Mouse (Mus musculus) left cerebral cortex, adult 2 months (tissue): ENCODE results near the gene Pde1a. TPM values are rescaled to one million over a fixed set of nuclear protein-coding genes. Genes with fewer than 3 reads are reported as not detected.
"Not testable (repeated sequence)": the region's sequence is repeated elsewhere in the genome, so short reads cannot be mapped to it uniquely, and the experiment has no call there.

Experiments
- DNase-seq, 2 experiments: peaks; one replicate each; pipeline ENCODE4 v3.0.0; 2021 to 2022; ENCODE audit warnings: low spot score in 2 of 2, mixed read lengths in 1 of 2; ENCODE audit errors: extremely low spot score in 1 of 2
- H3K27ac ChIP-seq: fragments of 200-600 bp; 2 replicates; pipeline ENCODE4 v1.8.1; 2022
- H3K4me3 ChIP-seq: fragments of 200-600 bp; 2 replicates; pipeline ENCODE4 v1.8.1; 2022
- CTCF ChIP-seq: fragments of 200-600 bp; IDR thresholded peaks from 2 replicates; pipeline ENCODE4 v1.8.1; 2022; ENCODE audit warnings: antibody characterized with exemption, mild to moderate bottlenecking, moderate library complexity
- intact Hi-C: fragments of 180-260 bp; cut with DNase I; formaldehyde crosslinking; loops from one replicate; pipeline ENCODE4 v1.15.1; 2025
- total RNA-seq, 2 experiments: library from RNA; stranded (reverse); gene quantifications; 2 replicates each; pipeline ENCODE4 v1.2.3; 2021

Gene Pde1a
- total RNA-seq, 2 experiments from 2014 or later: 142 to 145 TPM

DNA sequence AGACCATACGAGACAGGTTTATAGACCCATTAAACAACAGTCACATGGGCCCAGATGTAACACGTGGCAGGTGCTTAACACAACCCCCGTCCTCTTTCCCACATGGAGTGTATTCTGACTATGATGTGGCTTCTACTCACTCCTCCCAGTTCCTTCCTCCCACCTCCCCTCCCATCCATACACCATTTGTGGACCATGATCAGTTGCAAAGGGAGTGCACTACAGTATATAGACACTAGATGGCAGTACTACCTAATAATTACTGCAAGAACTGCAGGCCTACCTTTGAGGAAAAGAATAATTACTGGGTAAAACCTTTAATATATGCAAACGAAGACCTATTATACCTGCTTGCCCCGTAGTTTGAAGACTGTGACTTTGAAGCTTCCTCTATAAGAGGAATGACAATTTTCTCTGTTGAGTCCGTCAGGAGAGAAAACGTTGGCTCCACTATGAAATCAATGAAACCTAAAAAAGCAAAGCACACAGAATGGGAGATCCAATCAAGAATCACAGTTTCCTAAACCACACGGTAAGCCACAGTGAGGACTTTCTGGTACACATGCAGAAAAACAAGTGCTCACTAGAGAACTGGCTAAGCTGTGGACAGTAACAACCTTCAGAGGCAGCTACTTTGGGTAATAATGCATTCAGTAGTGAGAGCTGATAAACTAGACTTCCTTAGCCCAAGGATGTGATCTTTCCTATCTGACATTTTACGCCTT, 263.8 kb downstream of the Pde1a start:
- intact Hi-C loops: loop anchor here (1.0 to 5.0 kb wide), 2 partner anchors 262 to 402 kb away; partner anchors contain the start of gene Pde1a
- peak; percentile 89 for TF ChIP-seq CTCF
- Histone ChIP-seq H3K4me3 (no peak overlapping the region), H3K27ac (no peak overlapping the region; the same call in 1 of the 2 replicates)
- peak in 1 of 2 experiments; percentile 21 for DNase-seq

DNA sequence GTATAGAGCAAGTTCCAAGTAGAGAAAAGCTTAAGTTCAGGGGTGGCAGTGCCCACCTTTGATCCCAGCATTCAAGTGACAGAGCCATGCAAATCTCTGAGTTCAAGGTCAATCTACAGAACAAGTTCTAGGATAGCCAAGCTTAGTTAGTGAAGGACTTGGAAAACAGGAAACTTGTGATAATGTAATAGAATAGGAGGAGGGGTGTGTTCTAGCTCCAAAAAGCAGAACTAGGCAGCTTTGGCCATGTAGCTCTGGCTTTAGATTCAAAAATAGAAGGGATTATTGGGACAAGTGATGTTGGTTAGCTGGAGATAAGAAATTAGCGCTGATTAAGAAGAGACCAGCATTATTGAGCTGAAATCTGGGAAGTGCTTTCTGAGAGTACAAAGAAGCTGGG, 272.4 kb downstream of the Pde1a start:
- no peak overlapping the region for H3K4me3 ChIP-seq
- TF ChIP-seq CTCF: no peak
- H3K27ac ChIP-seq: no peak overlapping the region
- intact Hi-C loops: no loop called here
- DNase-seq: no peak

DNA sequence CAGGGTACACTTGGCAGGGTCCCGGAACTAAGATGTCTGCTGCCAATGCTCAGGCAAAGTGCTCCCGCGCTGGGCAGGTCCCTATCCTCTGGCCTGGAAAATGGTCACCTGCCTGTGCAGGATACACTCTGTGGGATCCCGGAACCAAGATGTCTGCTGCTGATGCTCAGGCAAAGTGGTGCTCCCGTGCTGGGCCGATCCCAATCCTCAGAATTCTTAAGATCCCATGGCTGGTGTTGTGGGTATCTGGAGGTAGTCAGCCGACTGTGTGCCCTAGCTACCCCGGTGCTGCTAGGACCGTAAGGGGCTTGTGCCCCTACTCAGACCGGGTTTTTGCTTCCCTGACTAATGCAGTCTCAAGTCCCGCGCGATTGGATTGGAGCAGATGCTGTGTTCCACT, 281.9 kb downstream of the Pde1a start:
- H3K27ac ChIP-seq, DNase-seq, intact Hi-C loops, H3K4me3 ChIP-seq: not testable (repeated sequence)

DNA sequence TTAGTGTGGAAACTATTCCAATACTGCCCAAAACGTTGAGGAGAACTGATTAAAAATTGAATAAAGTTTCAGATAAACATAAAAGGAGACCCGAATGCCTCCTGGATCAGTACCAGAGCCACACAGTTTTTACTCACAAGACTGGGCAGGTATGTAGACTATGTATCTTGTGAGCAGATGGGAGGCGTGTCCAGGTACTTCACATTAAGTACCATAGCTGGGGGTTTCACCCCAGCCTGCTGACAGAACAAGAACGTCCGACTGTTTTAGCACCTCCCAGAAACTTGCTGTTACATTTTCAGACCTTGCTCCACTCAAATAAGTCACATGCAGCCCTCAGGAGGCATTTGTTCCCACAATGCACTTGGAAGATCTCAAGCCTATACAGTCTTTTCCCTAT, 289.7 kb downstream of the Pde1a start:
- Histone ChIP-seq H3K4me3 (no peak overlapping the region), H3K27ac (no peak overlapping the region)
- no peak for TF ChIP-seq CTCF
- DNase-seq: no peak
- intact Hi-C loops: no loop called here

DNA sequence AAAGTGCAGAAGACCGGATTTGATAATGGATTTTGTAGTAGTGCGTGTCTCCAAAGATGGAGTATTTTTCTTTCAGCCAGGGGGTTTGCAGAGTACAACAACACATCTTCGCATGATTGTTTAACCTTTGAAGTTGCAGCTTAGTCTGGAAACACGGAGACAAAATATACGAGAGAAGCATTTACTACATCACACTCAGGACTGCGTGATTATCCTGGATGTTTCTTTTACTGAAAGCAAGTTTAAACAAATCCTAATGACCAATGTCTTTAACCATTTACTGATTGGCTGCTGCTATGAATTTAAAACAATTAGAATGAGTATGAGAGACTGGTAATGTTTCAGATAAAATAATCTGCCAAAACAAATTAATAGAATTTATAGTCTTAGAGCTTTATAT, 290.2 kb downstream of the Pde1a start:
- no peak overlapping the region for H3K27ac ChIP-seq
- no peak for TF ChIP-seq CTCF
- no peak overlapping the region for H3K4me3 ChIP-seq
- intact Hi-C loops: no loop called here
- DNase-seq: no peak

DNA sequence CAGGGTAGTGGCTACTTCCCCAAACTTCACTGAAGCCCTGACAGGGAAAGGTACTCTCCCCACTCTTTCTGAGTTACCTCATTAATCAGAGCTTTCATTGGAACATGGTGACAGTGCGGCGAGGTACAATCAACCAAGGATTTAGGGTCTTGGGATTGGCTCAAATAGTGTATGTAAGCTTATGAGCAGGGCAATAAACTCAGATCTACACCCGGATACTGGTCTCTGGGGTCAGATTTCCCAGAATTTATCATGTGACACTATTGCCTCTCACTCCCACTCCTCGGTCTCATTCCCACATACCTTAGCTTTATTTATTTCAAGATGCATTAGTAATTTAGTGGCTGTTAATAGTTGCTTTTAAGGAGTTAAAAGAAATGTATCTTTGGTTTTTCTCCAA, 303.4 kb downstream of the Pde1a start:
- intact Hi-C loops: no loop called here
- no peak for TF ChIP-seq CTCF
- Histone ChIP-seq H3K27ac (no peak overlapping the region), H3K4me3 (no peak overlapping the region)
- no peak for DNase-seq

DNA sequence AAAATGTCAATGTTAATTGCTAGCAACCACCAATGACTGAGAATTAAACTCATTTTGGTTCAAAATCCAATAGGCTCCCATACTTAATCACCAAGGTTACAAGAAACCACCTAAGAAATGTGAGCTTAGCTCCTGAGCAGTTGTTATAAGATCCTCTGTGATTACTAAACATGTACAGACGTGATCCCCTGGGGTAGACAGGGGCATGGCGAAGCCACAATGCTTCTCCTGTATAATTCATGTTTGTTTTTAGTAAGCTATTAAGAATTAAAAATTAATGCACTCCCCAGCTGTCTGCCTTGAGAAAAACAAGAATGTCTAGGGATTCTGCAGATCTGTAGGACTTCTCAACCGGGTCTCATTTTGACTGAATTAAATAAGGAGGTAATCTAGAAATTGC, 309.7 kb downstream of the Pde1a start:
- TF ChIP-seq CTCF: no peak
- intact Hi-C loops: no loop called here
- Histone ChIP-seq H3K27ac (no peak overlapping the region), H3K4me3 (no peak overlapping the region)
- DNase-seq: no peak

DNA sequence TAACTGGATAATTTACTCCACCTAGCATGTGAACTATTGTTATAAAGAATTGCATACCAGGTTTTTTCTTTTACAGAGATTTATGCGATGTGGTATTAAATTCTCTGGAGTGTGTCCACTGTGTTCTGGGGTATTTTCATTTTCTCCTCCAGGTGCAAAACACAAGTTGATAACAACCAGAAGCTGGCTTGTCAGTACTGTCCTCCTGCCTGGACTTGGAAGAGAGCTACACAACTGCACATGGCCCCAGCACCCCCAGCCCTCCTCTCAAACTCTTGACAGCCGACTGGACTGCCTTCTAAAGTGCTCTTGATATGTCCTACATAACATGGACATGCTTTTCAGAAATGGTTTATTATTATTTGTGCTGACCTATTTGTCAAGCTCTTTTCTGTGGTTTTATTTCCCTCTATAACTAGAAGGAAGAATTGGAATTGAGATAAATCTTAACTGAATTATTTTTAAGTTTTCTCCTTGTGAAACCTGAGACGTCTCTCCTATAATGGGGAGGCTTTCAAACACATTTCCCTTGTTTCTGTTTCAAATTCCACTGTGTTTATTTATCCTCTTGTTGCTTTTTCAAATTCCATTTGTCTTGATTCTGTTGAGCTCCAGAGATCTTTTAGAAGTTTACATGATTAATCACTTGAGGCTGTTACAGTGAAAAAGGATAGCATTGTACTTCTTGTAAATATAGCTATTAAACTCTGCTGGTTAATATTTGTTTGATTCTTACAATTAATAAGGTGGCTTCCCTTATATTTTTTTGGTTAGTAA, 313.4 kb downstream of the Pde1a start:
- Histone ChIP-seq H3K27ac (no peak overlapping the region), H3K4me3 (no peak overlapping the region)
- no peak for DNase-seq
- no peak for TF ChIP-seq CTCF
- intact Hi-C loops: no loop called here

DNA sequence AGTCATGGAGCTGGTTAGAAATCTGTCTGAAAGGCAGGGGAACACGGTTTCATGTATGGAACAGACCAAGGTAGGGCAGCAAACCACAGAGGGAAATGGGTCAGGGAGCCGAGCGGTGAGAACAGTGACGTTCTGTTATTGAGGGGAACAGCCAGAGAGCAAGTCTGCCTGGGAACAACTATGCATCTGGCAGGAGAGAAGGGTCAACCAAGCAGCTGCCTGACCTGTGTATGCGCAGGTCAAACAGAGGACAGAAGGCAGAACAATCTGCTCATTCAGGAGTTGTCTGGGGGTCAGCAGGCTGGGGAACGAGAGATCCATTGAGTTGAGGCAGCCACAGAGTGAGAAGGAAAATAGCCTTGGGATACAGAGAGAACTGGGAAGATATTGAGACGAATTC, 330.6 kb downstream of the Pde1a start:
- TF ChIP-seq CTCF: no peak
- intact Hi-C loops: no loop called here
- H3K4me3 ChIP-seq: no peak overlapping the region
- no peak overlapping the region for H3K27ac ChIP-seq
- DNase-seq: no peak

DNA sequence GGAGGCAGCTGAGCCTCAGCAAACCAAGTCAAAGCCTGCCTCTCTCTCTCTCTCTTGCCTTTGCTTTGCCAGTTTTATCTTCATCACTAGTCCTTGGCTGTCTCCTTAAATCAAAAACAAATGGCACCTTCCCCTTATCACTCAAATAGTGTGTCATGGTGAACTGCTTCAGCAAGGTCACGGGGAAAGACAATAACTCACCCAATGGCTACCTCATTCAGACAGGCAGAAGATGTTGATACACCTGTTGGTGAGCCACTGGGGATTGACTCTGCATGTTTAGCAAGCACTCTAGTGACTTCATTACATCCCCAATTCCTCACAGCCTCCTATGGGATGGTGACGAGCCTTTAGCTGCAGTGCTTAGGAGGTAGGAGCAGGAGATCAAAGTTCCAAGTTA, 331.8 kb downstream of the Pde1a start:
- no peak for DNase-seq
- no peak overlapping the region for H3K4me3 ChIP-seq
- intact Hi-C loops: no loop called here
- no peak overlapping the region for H3K27ac ChIP-seq
- TF ChIP-seq CTCF: no peak

DNA sequence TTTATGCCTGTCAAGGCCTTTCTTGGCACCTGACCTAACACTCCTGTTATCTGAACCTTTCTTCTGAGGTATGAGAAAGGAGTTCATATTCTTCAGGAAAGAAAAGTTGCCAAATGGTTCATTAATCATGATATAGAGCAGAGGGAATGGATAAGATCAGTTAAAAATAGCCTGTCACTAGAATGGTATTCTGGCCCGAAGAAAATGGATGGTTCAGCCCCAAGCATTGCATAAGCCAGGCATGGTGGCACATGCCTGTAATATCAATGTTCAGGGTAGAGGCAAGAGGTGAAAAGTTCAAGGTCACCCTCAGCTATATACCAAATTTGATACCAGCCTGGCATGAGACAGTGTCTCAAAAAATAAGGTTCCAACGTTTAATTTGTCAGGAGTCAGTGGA, 336.1 kb downstream of the Pde1a start:
- no peak for DNase-seq
- Histone ChIP-seq H3K27ac (no peak overlapping the region), H3K4me3 (no peak overlapping the region)
- intact Hi-C loops: no loop called here
- TF ChIP-seq CTCF: no peak

DNA sequence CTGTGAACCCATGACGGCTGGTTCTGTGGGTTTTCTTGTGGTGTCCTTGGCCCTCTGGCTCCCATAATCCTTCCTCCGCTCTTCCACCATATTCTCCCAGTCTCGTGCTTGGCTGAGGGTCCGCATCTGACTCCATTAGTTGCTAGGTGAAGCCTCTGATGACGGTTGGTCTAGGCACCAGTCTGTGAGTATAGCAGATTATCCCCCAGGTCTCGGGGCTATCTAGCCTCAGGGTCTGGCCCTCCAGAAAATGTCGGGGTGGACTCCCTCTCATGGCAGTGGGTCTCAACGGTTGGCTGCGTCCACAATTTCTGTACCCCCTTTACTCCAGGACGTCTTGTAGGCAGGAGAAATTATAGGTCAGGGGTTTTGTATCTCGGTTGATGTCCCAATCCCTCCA, 342.8 kb downstream of the Pde1a start:
- DNase-seq: no peak
- intact Hi-C loops: no loop called here
- Histone ChIP-seq H3K4me3 (no peak overlapping the region), H3K27ac (no peak overlapping the region)
- no peak for TF ChIP-seq CTCF
